Mouse (Mus musculus) megakaryocyte, adult 5-6 weeks (primary cell): Measurements from ENCODE around the gene Paqr9. TPM values are rescaled to one million over a fixed set of nuclear protein-coding genes. Genes with fewer than 3 reads are reported as not detected.
"Not testable (repeated sequence)": the region's sequence is repeated elsewhere in the genome, so short reads cannot be mapped to it uniquely, and the experiment has no call there.

ENCODE experiments used
- ATAC-seq: 2 replicates; pipeline ENCODE4 v1.8.0; 2016; ENCODE audit warnings: mild to moderate bottlenecking, inconsistent platforms; ENCODE audit not compliant: poor library complexity, severe bottlenecking
- total RNA-seq, 2 experiments: library from RNA; stranded (forward) in 1 of 2; stranded (reverse) in 1 of 2; fragments of 153-499, 151-499 nt in 1 of 2; fragments of 221-1000, 200-1000 nt in 1 of 2; gene quantifications; 2 replicates each; pipeline versions ENCODE4 v1.2.3 to v1.2.4; 2015 to 2017

Paqr9 gene
- total RNA-seq (2015): 0.38 and 0.84 TPM in 2 replicates
- 0.37 and 1.7 TPM in 2 replicates for total RNA-seq (2017)

- ATAC-seq: no peak
Observed at GRCm38 (mm10) chr9:95559059-95559935, at the start of gene Paqr9. Gene Paqr9 (plus strand): TSS chr9:95559657.

- no peak for ATAC-seq
Observed at GRCm38 (mm10) chr9:95510693-95511404, 48.6 kb upstream of the Paqr9 start.

- peak; percentile 95 for ATAC-seq
Observed at GRCm38 (mm10) chr9:95511472-95512330, 47.8 kb upstream of the Paqr9 start, which contains the start of gene U2surp. Gene U2surp (minus strand): TSS chr9:95511996.

- no peak for ATAC-seq
Observed at GRCm38 (mm10) chr9:95512331-95513030, 47.0 kb upstream of the Paqr9 start.

GRCm38 (mm10) chr9:95513776-95514175 is 45.7 kb upstream of the Paqr9 start:
- no peak for ATAC-seq

GRCm38 (mm10) chr9:95514361-95514760 is 45.1 kb upstream of the Paqr9 start:
- ATAC-seq: not testable (repeated sequence)

GRCm38 (mm10) chr9:95520563-95520962 is 38.9 kb upstream of the Paqr9 start:
- no peak for ATAC-seq

GRCm38 (mm10) chr9:95521031-95521430 is 38.4 kb upstream of the Paqr9 start:
- ATAC-seq: no peak

- ATAC-seq: no peak
Observed at GRCm38 (mm10) chr9:95521566-95521965, 37.9 kb upstream of the Paqr9 start.

- ATAC-seq: no peak
Observed at GRCm38 (mm10) chr9:95522561-95522960, 36.9 kb upstream of the Paqr9 start.

- ATAC-seq: no peak
Observed at GRCm38 (mm10) chr9:95525376-95525775, 34.1 kb upstream of the Paqr9 start.

GRCm38 (mm10) chr9:95525961-95526360 is 33.5 kb upstream of the Paqr9 start:
- no peak for ATAC-seq

GRCm38 (mm10) chr9:95527676-95528075 is 31.8 kb upstream of the Paqr9 start:
- ATAC-seq: no peak

GRCm38 (mm10) chr9:95531144-95531543 is 28.3 kb upstream of the Paqr9 start:
- no peak for ATAC-seq

- no peak for ATAC-seq
Observed at GRCm38 (mm10) chr9:95533817-95534216, 25.6 kb upstream of the Paqr9 start.

- ATAC-seq: no peak
Observed at GRCm38 (mm10) chr9:95539176-95539800, 20.2 kb upstream of the Paqr9 start.

GRCm38 (mm10) chr9:95540487-95540886 is 19.0 kb upstream of the Paqr9 start:
- ATAC-seq: peak; percentile 88

- no peak for ATAC-seq
Observed at GRCm38 (mm10) chr9:95541208-95541607, 18.2 kb upstream of the Paqr9 start.

- ATAC-seq: no peak
Observed at GRCm38 (mm10) chr9:95541650-95542432, 17.6 kb upstream of the Paqr9 start.
